Mouse (Mus musculus): ENCODE results near the gene Zfp629.

Zfp629 gene

GRCm38 (mm10) chr7:127561340-127561858 is 54.2 kb downstream of the Zfp629 start, which contains the start of gene Tmem265:
TSS of gene Tmem265 (plus strand) at chr7:127561390.
- peak; percentile 28 for DNase-seq

- no peak for DNase-seq
Observed at GRCm38 (mm10) chr7:127560580-127560979, 55.0 kb downstream of the Zfp629 start.

Data from kidney, postnatal 14 days (tissue).